Mouse (Mus musculus): ENCODE results near the gene Kif17. TPM values are rescaled to one million over a fixed set of nuclear protein-coding genes. Genes with fewer than 3 reads are reported as not detected.

Kif17 gene
- polyA plus RNA-seq, 1 experiment = 0.05 TPM

- TF ChIP-seq GATA1 (IDR thresholded peaks at IDR 0.05; ENCODE audit: low read length) = no peak
Measured at GRCm38 (mm10) chr4:138337341-138337740, 87.1 kb downstream of the Kif17 start.

GRCm38 (mm10) chr4:138339963-138340362 is 89.7 kb downstream of the Kif17 start:
- no peak for TF ChIP-seq GATA1 (IDR thresholded peaks at IDR 0.05; ENCODE audit: low read length)

GRCm38 (mm10) chr4:138341393-138341792 is 91.2 kb downstream of the Kif17 start:
- TF ChIP-seq GATA1 (IDR thresholded peaks at IDR 0.05; ENCODE audit: low read length) = no peak

- TF ChIP-seq GATA1 (IDR thresholded peaks at IDR 0.05; ENCODE audit: low read length) = no peak
Measured at GRCm38 (mm10) chr4:138342048-138342447, 91.8 kb downstream of the Kif17 start.

- no peak for TF ChIP-seq GATA1 (IDR thresholded peaks at IDR 0.05; ENCODE audit: low read length)
Measured at GRCm38 (mm10) chr4:138342778-138343177, 92.5 kb downstream of the Kif17 start.

- no peak for TF ChIP-seq GATA1 (IDR thresholded peaks at IDR 0.05; ENCODE audit: low read length)
Measured at GRCm38 (mm10) chr4:138343341-138343837, 93.2 kb downstream of the Kif17 start.

GRCm38 (mm10) chr4:138344891-138345545 is 94.8 kb downstream of the Kif17 start:
- no peak for TF ChIP-seq GATA1 (IDR thresholded peaks at IDR 0.05; ENCODE audit: low read length)

GRCm38 (mm10) chr4:138347280-138347679 is 97.0 kb downstream of the Kif17 start:
- no peak for TF ChIP-seq GATA1 (IDR thresholded peaks at IDR 0.05; ENCODE audit: low read length)

- TF ChIP-seq GATA1 (IDR thresholded peaks at IDR 0.05; ENCODE audit: low read length) = no peak
Measured at GRCm38 (mm10) chr4:138348716-138349115, 98.5 kb downstream of the Kif17 start.

Other genes starting within 250 kb of the Kif17 start
- 59.0 and 59.7 TPM in 2 replicates for gene Hp1bp3, start 34.1 kb upstream of the Kif17 start, polyA plus RNA-seq (2012)
- gene Sh2d5, start within 50 bp of the Kif17 start, polyA plus RNA-seq (2012) = 1.1 and 1.3 TPM in 2 replicates
- 95.5 and 100 TPM in 2 replicates for gene Ddost, start 54.3 kb downstream of the Kif17 start, polyA plus RNA-seq (2012)
- 21.1 and 22.5 TPM in 2 replicates for gene Pink1, start 75.9 kb downstream of the Kif17 start, polyA plus RNA-seq (2012)
- gene Cda, start 117.6 kb downstream of the Kif17 start, polyA plus RNA-seq (2012) = not detected in 2 replicates
- gene Fam43b, start 146.1 kb downstream of the Kif17 start, polyA plus RNA-seq (2012) = not detected in 2 replicates
- 39.3 and 48.9 TPM in 2 replicates for gene Mul1, start 184.2 kb downstream of the Kif17 start, polyA plus RNA-seq (2012)
- 0.05 and 0.08 TPM in 2 replicates for gene Camk2n1, start 203.9 kb downstream of the Kif17 start, polyA plus RNA-seq (2012)

All from G1E-ER4 (cell line).